ENCODE assay signal across 12 mouse cellular contexts in the genomic region with DNA sequence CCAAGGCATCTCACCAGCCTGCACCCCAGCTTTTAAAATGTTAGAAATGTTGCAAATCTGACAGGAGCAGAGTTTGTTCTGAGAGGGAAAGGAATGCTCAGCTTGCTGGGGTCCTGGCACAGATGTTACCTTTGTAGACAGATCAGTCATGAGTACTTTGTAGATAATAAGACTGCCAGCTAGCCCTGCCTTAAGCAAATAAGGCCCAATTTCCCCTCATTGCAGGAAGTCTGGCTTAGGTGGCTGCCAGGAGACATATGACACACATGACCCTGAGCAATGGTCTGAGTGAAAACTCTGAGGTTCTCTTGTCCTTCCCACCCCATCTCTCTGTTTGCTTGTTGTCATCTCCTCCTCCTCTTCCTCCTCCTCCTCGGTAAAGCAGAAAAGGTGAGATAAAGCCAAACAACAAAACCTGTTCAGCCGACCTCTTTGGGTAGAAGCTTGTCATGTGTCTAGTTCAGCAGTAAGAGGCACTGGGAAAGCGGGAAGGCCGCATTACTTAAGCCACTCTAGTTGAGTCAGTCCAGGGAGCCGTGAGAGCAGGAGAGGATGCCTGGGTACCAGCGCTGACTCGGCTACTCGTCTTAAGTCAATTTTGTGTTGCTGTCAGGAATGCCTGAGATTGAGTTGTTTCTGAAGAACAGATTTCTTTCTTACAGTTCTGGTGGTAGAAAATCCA.
"Had no signal": no experiment of that assay in that cellular context is flagged by ENCODE, and none has a peak within 500 bp of the region (broad histone marks: within the 10 kb centered on the region; RNA-seq: fewer than 3 reads in every experiment).

No protein-coding gene starts in this region.

- ATAC-seq: lung, postnatal 0 days; midbrain, embryonic 13.5 days had no signal

- H3K4me3 ChIP-seq: left cerebral cortex, adult 2 months; liver, embryonic 13.5 days; megakaryocyte, embryonic 14.5 days; midbrain, embryonic 10.5 days; midbrain, embryonic 13.5 days had no signal

- H3K27ac ChIP-seq: kidney, postnatal 0 days; left cerebral cortex, adult 2 months; liver, embryonic 13.5 days; midbrain, embryonic 10.5 days; midbrain, embryonic 13.5 days had no signal

- H3K4me1 ChIP-seq: liver, embryonic 13.5 days; megakaryocyte, embryonic 14.5 days; midbrain, embryonic 10.5 days had no signal

- DNase-seq: kidney, postnatal 36 days; layer of hippocampus, postnatal 36 days; liver, embryonic 13.5 days; lung, adult 2 months; lung, postnatal 36 days; thymus, postnatal 36 days had no signal

- H3K4me2 ChIP-seq: liver, embryonic 13.5 days; midbrain, embryonic 13.5 days had no signal

- H3K9ac ChIP-seq: liver, embryonic 13.5 days; midbrain, embryonic 13.5 days had no signal

- H3K27me3 ChIP-seq: liver, embryonic 13.5 days; midbrain, embryonic 13.5 days had no signal

- H3K9me3 ChIP-seq: liver, embryonic 13.5 days; megakaryocyte, embryonic 14.5 days; midbrain, embryonic 10.5 days; midbrain, embryonic 13.5 days had no signal
